25 mouse cellular contexts compared by ENCODE assay signal in the genomic region with DNA sequence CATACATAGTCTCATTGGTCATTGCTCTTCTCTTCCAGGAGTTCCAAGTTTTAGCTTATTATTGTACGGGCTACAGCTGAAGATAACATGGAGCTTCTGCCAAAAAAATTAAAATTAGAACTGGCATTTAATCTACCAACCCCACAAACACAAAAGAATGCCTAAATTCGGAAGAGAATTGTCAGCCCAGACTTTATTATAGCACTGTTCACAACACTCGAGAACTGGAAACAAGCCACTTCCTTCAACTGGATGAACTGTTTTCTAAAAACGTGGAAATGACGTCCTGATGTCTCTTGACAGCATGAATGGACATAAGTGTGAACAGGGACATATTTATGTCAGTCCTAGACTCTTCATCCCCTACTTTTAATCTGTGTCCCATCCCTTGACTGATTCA. TPM values are rescaled to one million over a fixed set of nuclear protein-coding genes. Genes with fewer than 3 reads are reported as not detected.
DNase-seq lines count a peak whose midpoint lies in the region; ATAC-seq lines count a peak whose summit lies in the region.
"Had no signal": no experiment of that assay in that cellular context is flagged by ENCODE, and none has a peak within 500 bp of the region (broad histone marks: within the 10 kb centered on the region; RNA-seq: fewer than 3 reads in every experiment).

No protein-coding gene starts in this region.

- DNase-seq in frontal cortex, postnatal 14 days (ENCODE audit: low spot score in 2 of 2): no peak
- peak; percentile 6 to 58 for DNase-seq in left cerebral cortex, postnatal 14 days (ENCODE audit: low spot score in 2 of 2)
- DNase-seq in left cerebral cortex, postnatal 36 days (ENCODE audit: low spot score in 2 of 2): no peak
- peak; percentile 3 for DNase-seq in right cerebral cortex, adult 18-20 months
- no peak for DNase-seq in right cerebral cortex, postnatal 4 days
- no peak for DNase-seq in spleen, postnatal 4 days (ENCODE audit: low spot score in 2 of 2)
- DNase-seq: adrenal gland, adult 8-10 months; adrenal gland, postnatal 14 days; adrenal gland, postnatal 36 days; B cell, adult 2 months; cerebellum, adult 11 months; cerebellum, adult 18-20 months; cerebellum, adult 8-10 months; cerebellum, adult 9-11 months; cerebellum, postnatal 14 days; cerebellum, postnatal 36 days; embryo, embryonic 11 days had no signal

- intact Hi-C loops in left cerebral cortex, postnatal 14 days (cut with DNase I): no loop called here
- intact Hi-C loops in left cerebral cortex, postnatal 36 days (cut with DNase I): no loop called here

- peak; percentile 78 for ATAC-seq in frontal cortex, adult (ENCODE audit: low TSS enrichment)
- ATAC-seq: activated CD4-positive, CD25-positive, alpha-beta regulatory T cell, adult 4 months; CD4-positive, CD25-positive, alpha-beta regulatory T cell, adult 4 months; forebrain, embryonic 14.5 days; Patski had no signal

RNA-seq across cellular contexts. Expression of a gene that starts 1.4 kb away (rescaled TPM):
- under 1 TPM in 1 of 2 experiments, not detected in 1; 0.53 TPM for total RNA-seq in left cerebral cortex, postnatal 14 days (2021)
- total RNA-seq in left cerebral cortex, postnatal 36 days (2021): not detected
- total RNA-seq: CH12.LX; common myeloid progenitor, adult 5-6 weeks had no signal

RNA-seq across cellular contexts. Expression of a gene that starts 10.0 kb away (rescaled TPM):
- total RNA-seq in left cerebral cortex, postnatal 14 days (2021): not detected
- total RNA-seq in left cerebral cortex, postnatal 36 days (2021): not detected
- total RNA-seq: adrenal gland, adult 18-20 months; adrenal gland, adult 8-10 months; adrenal gland, postnatal 14 days; adrenal gland, postnatal 36 days; CH12.LX; common myeloid progenitor, adult 5-6 weeks had no signal

RNA-seq across cellular contexts. Expression of a gene that starts 11.6 kb away (rescaled TPM):
- under 1 TPM; 0.34 to 0.35 TPM for total RNA-seq in left cerebral cortex, postnatal 14 days (2021)
- total RNA-seq in left cerebral cortex, postnatal 36 days (2021): not detected
- total RNA-seq: adrenal gland, adult 18-20 months; adrenal gland, postnatal 14 days; CH12.LX; common myeloid progenitor, adult 5-6 weeks had no signal

RNA-seq across cellular contexts. Expression of a gene that starts 25.2 kb away (rescaled TPM):
- not detected for total RNA-seq in left cerebral cortex, postnatal 14 days (2021)
- total RNA-seq in left cerebral cortex, postnatal 36 days (2021): not detected
- total RNA-seq: adrenal gland, adult 18-20 months; adrenal gland, adult 8-10 months; adrenal gland, postnatal 14 days; adrenal gland, postnatal 36 days; CH12.LX; common myeloid progenitor, adult 5-6 weeks had no signal

RNA-seq across cellular contexts. Expression of a gene that starts 29.2 kb away (rescaled TPM):
- under 1 TPM in 1 of 2 experiments, not detected in 1; 0.13 TPM for total RNA-seq in left cerebral cortex, postnatal 14 days (2021)
- total RNA-seq in left cerebral cortex, postnatal 36 days (2021): under 1 TPM in 1 of 2 experiments, not detected in 1; 0.11 TPM
- total RNA-seq: adrenal gland, adult 18-20 months; adrenal gland, postnatal 14 days; adrenal gland, postnatal 36 days; CH12.LX; common myeloid progenitor, adult 5-6 weeks had no signal

Comparison
In these comparisons a context has a peak if more than half of its experiments do, and no peak if none do; other contexts are left out.
1. DNase-seq: peak in left cerebral cortex, postnatal 14 days (2 of 2) and right cerebral cortex, adult 18-20 months (single experiment); none in frontal cortex, postnatal 14 days (0 of 2), left cerebral cortex, postnatal 36 days (0 of 2), right cerebral cortex, postnatal 4 days (single experiment) and spleen, postnatal 4 days (0 of 2).